14 mouse cellular contexts compared by ENCODE assay signal in genomic region chr9:62337924-62338635, GRCm38 (mm10). TPM values are rescaled to one million over a fixed set of nuclear protein-coding genes. Genes with fewer than 3 reads are reported as not detected.
A peak's percentile ranks its signal among the peaks of the same experiment; 100 is the strongest.
DNase-seq lines count a peak whose midpoint lies in the region; ATAC-seq lines count a peak whose summit lies in the region.
"Had no signal": no experiment of that assay in that cellular context is flagged by ENCODE, and none has a peak within 500 bp of the region (broad histone marks: within the 10 kb centered on the region; RNA-seq: fewer than 3 reads in every experiment).

No protein-coding gene starts in this region.

- no peaks in the 10 kb centered on the region for H3K27me3 ChIP-seq in lung, embryonic 16.5 days (ENCODE audit: control insufficient read depth, insufficient read depth, low read depth, low read length)

- no peaks in the 10 kb centered on the region for H3K36me3 ChIP-seq in lung, embryonic 16.5 days (ENCODE audit: control insufficient read depth, insufficient read depth, low read length)

- peak overlapping the region; percentile 61; the same call in 1 of the 2 replicates for H3K27ac ChIP-seq in lung, embryonic 16.5 days (ENCODE audit: low read length)

- no peak overlapping the region for H3K4me2 ChIP-seq in lung, embryonic 16.5 days (ENCODE audit: low read depth, low read length)

- ATAC-seq in lung, embryonic 16.5 days (ENCODE audit: low read depth) = no peak
- ATAC-seq in granulocyte monocyte progenitor cell, adult 5-6 weeks (replicated peaks; ENCODE audit: poor library complexity, severe bottlenecking) = no peak

- peaks cover 6% of the 10 kb centered on the region for H3K4me1 ChIP-seq in lung, embryonic 16.5 days (replicated peaks; ENCODE audit: control insufficient read depth, insufficient read depth, low read length)

- no peaks in the 10 kb centered on the region for H3K9me3 ChIP-seq in lung, embryonic 16.5 days (ENCODE audit: control insufficient read depth, low read length)

- no peak overlapping the region for H3K4me3 ChIP-seq in lung, embryonic 16.5 days (ENCODE audit: low read length)
- H3K4me3 ChIP-seq: myocyte had no signal

- peak; percentile 39 for DNase-seq in kidney, adult 11 months
- no peak for DNase-seq in kidney, postnatal 4 days
- peak; percentile 65 for DNase-seq in ZHBTc4 (ENCODE audit: low read depth, low spot score)
- peak; percentile 66 to 76 for DNase-seq in cerebellum, postnatal 25 days
- no peak for DNase-seq in spleen, postnatal 14 days (ENCODE audit: low spot score in 2 of 2)
- DNase-seq: right cerebral cortex, adult 18-20 months had no signal

- 48% methylated on average over 4 of the region's 4 CpGs for WGBS in lung, embryonic 16.5 days

- no peak overlapping the region for H3K9ac ChIP-seq in lung, embryonic 16.5 days (ENCODE audit: low read length)

RNA-seq across cellular contexts. Expression of gene Anp32a, which starts 3.0 kb away (rescaled TPM):
- polyA plus RNA-seq in lung, embryonic 16.5 days (2015; fragmentation: Nextera tagmentation; extraction: Ambion mirVana) = 195 and 205 TPM in 2 replicates
- 212 and 423 TPM in 2 replicates for total RNA-seq in granulocyte monocyte progenitor cell, adult 5-6 weeks (2014; fragmentation: Nextera tagmentation)
- total RNA-seq in granulocyte monocyte progenitor cell, adult 5-6 weeks (2017) = 721 and 833 TPM in 2 replicates

RNA-seq across cellular contexts. Expression of gene Spesp1, which starts 56.1 kb away (rescaled TPM):
- polyA plus RNA-seq in lung, embryonic 16.5 days (2015; fragmentation: Nextera tagmentation; extraction: Ambion mirVana) = not detected in 2 replicates
- total RNA-seq in granulocyte monocyte progenitor cell, adult 5-6 weeks (2014; fragmentation: Nextera tagmentation) = not detected in 2 replicates
- not detected in 2 replicates for total RNA-seq in granulocyte monocyte progenitor cell, adult 5-6 weeks (2017)
- total RNA-seq: gastrocnemius, adult 8-10 months; left cerebral cortex, postnatal 25 days had no signal
- polyA plus RNA-seq: brain, embryonic 14.5 days; embryonic facial prominence, embryonic 14.5 days; intestine, embryonic 14.5 days; myocyte had no signal

Comparison
In these comparisons a context has a peak if more than half of its experiments do, and no peak if none do; other contexts are left out.
1. DNase-seq: peak in kidney, adult 11 months (single experiment), ZHBTc4 (single experiment) and cerebellum, postnatal 25 days (2 of 2); none in kidney, postnatal 4 days (0 of 2) and spleen, postnatal 14 days (0 of 2).